Mouse (Mus musculus): ENCODE data around the gene Dot1l. TPM values are rescaled to one million over a fixed set of nuclear protein-coding genes. Genes with fewer than 3 reads are reported as not detected.

Gene Dot1l
- polyA plus RNA-seq, 1 experiment from 2014 or later, result 20.3 TPM

DNA sequence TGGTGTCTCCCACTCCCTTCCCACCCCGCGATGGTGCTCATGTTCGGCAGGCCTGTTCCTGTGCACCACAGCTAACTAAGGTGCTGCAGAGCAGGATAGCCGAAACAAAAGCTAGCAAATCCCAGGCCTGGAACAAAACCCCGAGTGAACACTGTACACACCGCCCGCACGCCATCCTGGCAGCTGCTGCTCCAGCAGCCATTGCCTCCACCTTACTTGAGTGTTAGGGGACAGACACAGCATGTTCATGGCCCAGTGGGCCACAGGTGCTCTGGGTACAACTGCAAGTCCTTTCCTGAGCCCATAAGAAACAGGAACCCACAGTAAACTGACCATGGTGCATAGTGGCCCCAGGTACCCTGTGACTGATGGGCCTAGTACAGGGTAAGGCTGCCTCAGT is 39.7 kb downstream of the Dot1l start:
- H3K4me3 ChIP-seq (replicated peaks), result no peak overlapping the region
- 92% methylated on average over 8 of the region's 8 CpGs for WGBS
- H3K36me3 ChIP-seq, result peaks cover 66% of the 10 kb centered on the region
- H3K4me2 ChIP-seq, result no peak overlapping the region
- H3K9ac ChIP-seq (replicated peaks), result no peak overlapping the region
- peaks cover 27% of the 10 kb centered on the region for H3K4me1 ChIP-seq
- ATAC-seq (ENCODE audit: low FRiP score), result no peak
- H3K9me3 ChIP-seq (replicated peaks), result no peaks in the 10 kb centered on the region
- H3K27ac ChIP-seq (replicated peaks), result no peak overlapping the region
- H3K27me3 ChIP-seq (replicated peaks), result no peaks in the 10 kb centered on the region

DNA sequence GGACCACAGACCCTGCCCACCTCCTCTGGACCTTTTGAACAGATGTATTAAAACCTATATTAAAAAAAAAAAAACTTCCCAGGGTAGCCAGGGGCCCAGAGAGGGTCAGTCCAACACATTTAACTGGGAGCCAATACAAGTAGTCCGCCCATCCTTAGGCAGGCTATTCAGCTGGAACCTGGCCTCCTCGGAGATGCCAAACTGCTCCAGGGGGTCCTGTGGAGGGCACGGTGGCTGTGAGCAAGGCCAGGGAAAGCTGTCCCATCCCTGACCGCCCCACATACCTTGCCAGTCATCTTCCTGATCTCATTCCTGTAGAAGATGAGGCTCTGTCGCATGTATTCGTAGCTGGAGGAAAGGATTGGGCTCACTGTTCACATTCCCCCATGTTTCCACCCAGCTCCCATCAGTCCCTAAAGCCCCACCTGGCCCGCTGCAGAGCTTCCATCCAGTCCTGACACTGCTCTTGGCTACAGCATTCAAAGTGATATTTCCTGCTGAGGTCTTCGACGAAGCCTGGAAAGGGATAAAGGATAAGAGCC is 41.4 kb downstream of the Dot1l start:
- peaks cover 55% of the 10 kb centered on the region for H3K36me3 ChIP-seq
- ATAC-seq (ENCODE audit: low FRiP score), result no peak
- peak overlapping the region; percentile 94 for H3K4me3 ChIP-seq (replicated peaks)

DNA sequence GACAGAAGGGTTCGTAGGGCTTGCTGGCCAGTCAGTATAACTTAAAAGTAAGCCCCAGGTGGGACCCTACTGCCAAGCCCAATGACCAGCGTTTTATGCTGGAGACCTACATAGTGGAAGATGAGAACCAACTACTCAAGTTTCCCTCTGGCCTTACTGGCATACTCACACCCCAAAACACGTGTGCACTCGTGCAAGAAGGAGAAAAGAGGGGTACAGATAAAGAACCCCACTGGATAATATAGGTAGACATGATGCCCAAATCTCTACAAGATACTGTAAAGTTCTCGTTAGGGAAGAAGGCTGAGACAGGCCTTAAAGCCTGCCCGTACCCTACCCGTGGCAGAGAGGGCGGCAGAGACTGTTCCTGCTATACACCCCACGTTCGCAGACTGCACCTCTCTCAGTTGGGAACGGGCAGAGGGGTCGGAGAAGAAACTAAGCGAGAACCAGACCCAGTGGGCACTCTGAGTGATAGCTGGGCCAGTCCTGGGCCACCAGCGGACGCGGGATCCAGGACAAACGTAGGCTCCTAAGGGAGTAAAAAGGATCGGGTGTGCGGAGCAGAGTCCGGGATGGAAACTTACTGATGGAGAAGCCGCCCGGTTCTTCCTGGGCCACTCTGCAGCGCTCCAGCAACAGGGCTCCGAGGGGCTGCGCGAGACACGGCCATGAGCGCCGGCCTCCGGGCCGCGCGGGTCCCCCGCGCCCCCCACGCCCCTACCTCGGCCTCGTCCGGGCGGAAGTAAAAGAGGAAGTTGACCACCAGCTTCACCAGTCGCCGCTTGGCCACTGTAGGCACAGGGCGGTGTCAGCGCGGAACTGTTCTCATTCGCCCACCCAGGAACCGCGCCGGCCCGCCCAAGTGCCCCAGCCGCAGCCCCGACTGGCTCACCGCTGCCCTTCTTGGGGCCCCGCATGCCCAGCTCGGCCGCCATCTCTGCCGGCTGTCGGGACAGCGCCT is 42.5 kb downstream of the Dot1l start:
- no peaks in the 10 kb centered on the region for H3K27me3 ChIP-seq (replicated peaks)
- peak overlapping the region; percentile 94 for H3K4me3 ChIP-seq (replicated peaks)
- H3K27ac ChIP-seq (replicated peaks), result peak overlapping the region; percentile 98
- H3K9ac ChIP-seq (replicated peaks), result peak overlapping the region; percentile 86
- no peaks in the 10 kb centered on the region for H3K9me3 ChIP-seq (replicated peaks)
- H3K4me2 ChIP-seq, result peak overlapping the region; percentile 94
- peak; percentile 70 for ATAC-seq (ENCODE audit: low FRiP score)
- H3K36me3 ChIP-seq, result peaks cover 55% of the 10 kb centered on the region
- H3K4me1 ChIP-seq, result peaks cover 40% of the 10 kb centered on the region
- 2% methylated on average over 59 of the region's 59 CpGs for WGBS

More for the DNA sequence above, 41.4 kb downstream of the Dot1l start:
- Histone ChIP-seq H3K27ac (replicated peaks) (no peak overlapping the region), H3K9me3 (replicated peaks) (no peaks in the 10 kb centered on the region), H3K27me3 (replicated peaks) (no peaks in the 10 kb centered on the region), H3K9ac (replicated peaks) (peak overlapping the region; percentile 86), H3K4me1 (peaks cover 40% of the 10 kb centered on the region), H3K4me2 (peak overlapping the region; percentile 94)
- 87% methylated on average over 9 of the region's 9 CpGs for WGBS

DNA sequence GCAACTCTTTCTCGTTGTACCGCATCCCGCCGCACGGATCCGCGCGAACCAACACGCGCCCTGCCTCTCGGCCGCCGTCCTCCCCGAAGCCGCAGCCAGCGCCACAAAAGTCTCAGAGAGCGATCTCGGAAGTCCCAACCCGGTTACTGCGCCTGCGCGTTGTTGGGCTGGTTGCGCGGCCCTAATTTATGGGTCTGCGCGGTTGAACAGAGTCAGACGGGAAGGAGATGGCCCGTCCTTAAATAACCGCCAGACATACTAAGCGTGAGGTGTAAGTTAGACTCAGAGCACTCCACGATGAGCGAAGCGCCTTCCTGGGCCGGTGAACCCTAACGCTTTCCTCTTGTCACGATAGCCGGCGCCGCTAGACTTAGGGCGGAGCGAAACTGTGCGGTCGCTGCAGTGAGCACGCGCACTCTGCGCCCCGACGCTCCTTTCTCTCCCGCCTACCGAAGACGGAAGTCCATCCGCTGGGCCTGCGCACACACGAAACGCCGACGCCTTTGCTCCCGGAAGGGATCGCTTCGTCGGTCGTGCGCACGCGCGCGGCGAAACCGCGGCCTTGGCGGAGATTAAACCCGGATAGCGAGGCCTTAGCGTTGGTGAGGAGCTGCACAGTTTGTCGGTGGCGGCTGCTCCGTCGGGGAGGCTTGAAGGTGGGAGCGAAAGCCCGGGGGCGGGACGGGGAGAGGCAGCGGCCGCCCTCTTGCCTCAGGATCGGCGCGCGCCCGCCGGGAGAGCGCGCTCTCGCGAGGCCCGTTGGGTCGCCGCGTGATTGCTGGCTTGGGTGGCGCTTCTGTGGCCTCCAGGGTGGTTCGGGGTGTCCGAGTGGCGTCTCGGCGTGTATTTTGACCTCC is 43.4 kb downstream of the Dot1l start, which contains the start of the genes Sf3a2 and Plekhj1:
Gene Sf3a2 (plus strand): TSS at position 49 of the 857 bp plus-strand sequence.
Gene Plekhj1 (minus strand): TSS at position 477 of the 857 bp plus-strand sequence.
- H3K9ac ChIP-seq (replicated peaks), result peak within 1 kb of the TSS; percentile 86
- H3K4me3 ChIP-seq (replicated peaks), result peak within 1 kb of the TSS; percentile 94
- H3K4me2 ChIP-seq, result peak within 1 kb of the TSS; percentile 94
- H3K27me3 ChIP-seq (replicated peaks), result no peaks in the 10 kb centered on the region
- peak within 1 kb of the TSS; percentile 98 for H3K27ac ChIP-seq (replicated peaks)
- H3K4me1 ChIP-seq, result peaks cover 40% of the 10 kb centered on the region
- ATAC-seq (ENCODE audit: low FRiP score), result peak; percentile 93
- WGBS, result under 1% methylated on average over 104 of the region's 104 CpGs
- peaks cover 57% of the 10 kb centered on the region for H3K36me3 ChIP-seq
- no peaks in the 10 kb centered on the region for H3K9me3 ChIP-seq (replicated peaks)

DNA sequence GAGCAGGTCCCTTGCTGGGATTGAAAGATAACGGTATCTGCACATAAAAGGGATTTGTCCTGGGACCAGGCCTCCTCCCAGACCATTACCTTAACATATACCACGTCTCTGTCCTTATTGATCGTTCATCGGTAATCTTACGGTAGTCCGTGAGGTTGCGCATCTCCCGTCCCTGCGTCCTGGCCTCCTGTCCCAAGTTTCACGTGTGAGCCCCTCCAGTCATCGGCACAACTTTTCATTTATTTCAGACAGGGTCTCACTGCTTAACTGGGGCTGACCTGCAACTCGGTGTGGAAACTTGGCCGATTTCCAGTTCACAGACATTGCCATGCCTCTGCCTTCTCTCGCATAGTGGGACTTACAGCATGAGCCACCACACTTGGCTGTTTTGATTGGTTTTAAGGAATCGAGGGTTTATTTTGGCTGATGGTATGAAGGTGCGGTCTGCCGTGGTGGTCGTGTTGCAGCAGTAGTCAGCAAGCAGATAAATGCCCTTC is 44.1 kb downstream of the Dot1l start:
- peak overlapping the region; percentile 94 for H3K4me2 ChIP-seq
- 2% methylated on average over 18 of the region's 18 CpGs for WGBS
- H3K9ac ChIP-seq (replicated peaks), result peak overlapping the region; percentile 86
- no peaks in the 10 kb centered on the region for H3K9me3 ChIP-seq (replicated peaks)
- H3K36me3 ChIP-seq, result peaks cover 57% of the 10 kb centered on the region
- peak overlapping the region; percentile 98 for H3K27ac ChIP-seq (replicated peaks)
- peak overlapping the region; percentile 94 for H3K4me3 ChIP-seq (replicated peaks)
- H3K4me1 ChIP-seq, result peaks cover 40% of the 10 kb centered on the region
- no peaks in the 10 kb centered on the region for H3K27me3 ChIP-seq (replicated peaks)
- ATAC-seq (ENCODE audit: low FRiP score), result no peak

DNA sequence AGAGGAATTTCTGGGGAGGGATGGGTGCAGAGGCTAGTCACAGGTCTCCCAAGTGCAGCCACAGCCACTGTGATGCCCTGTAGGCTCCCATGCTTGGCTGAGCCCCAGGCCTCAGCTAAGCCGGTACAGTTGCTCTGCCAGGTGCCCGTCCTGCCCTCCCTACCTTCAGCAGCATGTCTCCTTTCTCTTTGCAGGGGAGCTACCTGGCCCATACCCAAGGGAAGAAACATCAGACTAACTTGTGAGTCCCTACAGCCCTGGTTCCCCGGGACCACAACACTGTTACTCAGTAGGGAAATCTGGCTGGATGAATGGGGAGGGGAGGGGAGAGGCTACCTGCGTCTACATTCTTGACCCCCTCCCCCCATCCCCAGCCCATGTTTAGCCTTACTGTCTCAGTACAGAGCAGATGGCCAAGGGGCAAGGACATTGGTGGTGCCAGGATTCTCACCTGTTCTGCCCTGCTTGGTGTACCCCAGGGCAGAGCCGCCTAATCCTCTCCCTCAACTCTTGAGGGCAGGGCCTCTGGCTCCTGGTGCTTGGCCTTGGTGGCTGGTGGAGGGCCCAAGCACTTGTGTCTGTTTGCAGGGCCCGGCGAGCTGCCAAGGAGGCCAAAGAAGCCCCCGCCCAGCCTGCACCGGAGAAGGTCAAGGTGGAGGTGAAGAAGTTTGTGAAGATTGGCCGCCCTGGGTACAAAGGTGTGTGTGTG is 47.4 kb downstream of the Dot1l start:
- no peak overlapping the region for H3K4me3 ChIP-seq (replicated peaks)
- no peak for ATAC-seq (ENCODE audit: low FRiP score)
- no peaks in the 10 kb centered on the region for H3K27me3 ChIP-seq (replicated peaks)
- H3K36me3 ChIP-seq, result peaks cover 44% of the 10 kb centered on the region
- no peak overlapping the region for H3K27ac ChIP-seq (replicated peaks)
- H3K9ac ChIP-seq (replicated peaks), result no peak overlapping the region
- peaks cover 38% of the 10 kb centered on the region for H3K4me1 ChIP-seq
- H3K9me3 ChIP-seq (replicated peaks), result no peaks in the 10 kb centered on the region
- 91% methylated on average over 10 of the region's 10 CpGs for WGBS
- no peak overlapping the region for H3K4me2 ChIP-seq

DNA sequence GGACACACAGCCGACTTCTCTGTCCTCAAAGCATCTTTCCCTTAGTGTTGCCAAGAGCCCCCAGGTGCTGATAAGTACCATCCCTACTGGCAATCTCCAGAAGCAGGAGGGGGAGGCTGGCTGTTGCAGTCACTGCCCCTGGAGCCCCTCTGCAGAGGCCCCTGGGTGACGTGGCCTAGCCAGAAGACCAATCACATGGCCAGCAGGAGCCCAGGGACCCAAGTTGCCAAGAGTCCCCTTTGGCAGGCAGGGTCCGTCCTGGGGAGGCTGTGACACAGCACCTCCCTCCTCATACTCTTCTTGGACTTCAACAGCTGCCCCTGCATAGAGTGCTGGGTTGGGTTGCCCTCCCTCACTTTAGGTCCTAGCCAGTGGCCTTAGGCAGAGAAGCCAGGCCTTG is 48.0 kb downstream of the Dot1l start:
- no peak for ATAC-seq (ENCODE audit: low FRiP score)
- H3K36me3 ChIP-seq, result peaks cover 44% of the 10 kb centered on the region
- 91% methylated on average over 3 of the region's 3 CpGs for WGBS

DNA sequence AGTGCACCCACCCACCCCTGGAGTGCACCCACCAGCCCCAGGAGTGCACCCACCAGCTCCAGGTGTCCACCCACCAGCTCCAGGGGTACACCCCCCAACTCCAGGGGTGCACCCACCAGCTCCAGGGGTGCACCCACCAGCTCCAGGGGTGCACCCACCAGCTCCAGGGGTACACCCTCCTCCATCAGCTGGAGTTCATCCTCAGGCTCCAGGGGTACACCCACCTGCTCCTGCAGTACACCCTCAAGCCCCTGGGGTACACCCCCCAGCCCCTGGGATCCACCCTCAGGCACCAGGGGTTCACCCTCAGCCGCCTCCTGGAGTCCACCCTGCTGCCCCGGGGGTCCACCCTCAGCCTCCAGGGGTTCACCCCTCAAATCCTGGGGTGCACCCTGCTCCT is 49.3 kb downstream of the Dot1l start:
- no peak overlapping the region for H3K27ac ChIP-seq (replicated peaks)
- H3K4me2 ChIP-seq, result no peak overlapping the region
- no peak overlapping the region for H3K9ac ChIP-seq (replicated peaks)
- peaks cover 44% of the 10 kb centered on the region for H3K36me3 ChIP-seq
- no peak overlapping the region for H3K4me3 ChIP-seq (replicated peaks)
- no peak for ATAC-seq (ENCODE audit: low FRiP score)
- peaks cover 7% of the 10 kb centered on the region for H3K27me3 ChIP-seq (replicated peaks)
- no peaks in the 10 kb centered on the region for H3K9me3 ChIP-seq (replicated peaks)
- peaks cover 53% of the 10 kb centered on the region for H3K4me1 ChIP-seq
- 92% methylated on average over 2 of the region's 2 CpGs for WGBS

More for the DNA sequence above, 48.0 kb downstream of the Dot1l start:
- Histone ChIP-seq H3K27me3 (replicated peaks) (no peaks in the 10 kb centered on the region), H3K4me2 (no peak overlapping the region), H3K9ac (replicated peaks) (no peak overlapping the region), H3K27ac (replicated peaks) (no peak overlapping the region), H3K4me1 (peaks cover 43% of the 10 kb centered on the region), H3K9me3 (replicated peaks) (no peaks in the 10 kb centered on the region), H3K4me3 (replicated peaks) (no peak overlapping the region)

DNA sequence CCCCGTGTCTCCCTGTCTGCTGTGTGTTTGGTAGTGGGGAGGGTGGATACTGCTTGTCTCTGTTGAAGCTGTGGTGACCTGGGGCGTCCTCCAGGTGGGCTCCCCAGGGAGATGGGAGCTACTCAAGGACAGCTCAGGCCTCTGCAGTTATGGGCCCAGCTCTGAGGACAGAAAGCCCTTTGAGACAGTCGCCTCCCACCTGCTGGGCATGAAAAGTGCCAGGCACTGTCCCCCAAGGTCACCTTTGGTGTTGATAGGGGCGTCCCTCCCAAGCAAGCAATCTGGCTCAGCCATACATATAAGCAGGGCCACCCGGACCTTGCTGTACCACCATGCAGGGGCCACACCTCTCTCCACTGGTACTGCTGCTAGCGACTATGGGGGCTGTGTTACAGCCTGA is 49.9 kb downstream of the Dot1l start, which contains the start of gene Amh:
Gene Amh (plus strand): TSS at position 328 of the 400 bp plus-strand sequence.
- Histone ChIP-seq H3K27ac (replicated peaks) (no peak within 1 kb of the TSS), H3K27me3 (replicated peaks) (peaks cover 12% of the 10 kb centered on the region), H3K4me2 (peak within 1 kb of the TSS; percentile 98; the same call in 1 of the 2 replicates), H3K4me1 (peaks cover 48% of the 10 kb centered on the region), H3K9me3 (replicated peaks) (no peaks in the 10 kb centered on the region), H3K36me3 (peaks cover 44% of the 10 kb centered on the region), H3K9ac (replicated peaks) (peak within 1 kb of the TSS; percentile 14; the same call in 1 of the 2 replicates), H3K4me3 (replicated peaks) (no peak within 1 kb of the TSS)
- ATAC-seq (ENCODE audit: low FRiP score), result no peak
- WGBS, result 71% methylated on average over 6 of the region's 6 CpGs

DNA sequence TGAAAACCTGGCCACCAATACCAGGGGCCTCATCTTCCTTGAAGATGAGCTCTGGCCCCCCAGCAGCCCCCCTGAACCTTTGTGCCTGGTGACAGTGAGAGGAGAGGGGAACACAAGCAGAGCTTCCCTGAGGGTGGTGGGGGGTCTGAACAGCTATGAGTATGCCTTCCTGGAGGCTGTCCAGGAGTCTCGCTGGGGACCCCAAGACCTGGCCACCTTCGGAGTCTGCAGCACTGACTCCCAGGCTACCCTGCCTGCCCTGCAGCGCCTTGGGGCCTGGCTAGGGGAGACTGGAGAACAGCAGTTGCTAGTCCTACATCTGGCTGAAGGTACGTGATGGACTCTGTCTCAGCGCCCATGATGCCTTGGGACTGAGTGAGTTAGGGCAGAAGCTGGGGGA is 50.3 kb downstream of the Dot1l start:
- H3K27ac ChIP-seq (replicated peaks), result no peak overlapping the region
- peaks cover 44% of the 10 kb centered on the region for H3K4me1 ChIP-seq
- peaks cover 44% of the 10 kb centered on the region for H3K36me3 ChIP-seq
- 82% methylated on average over 5 of the region's 5 CpGs for WGBS
- H3K9me3 ChIP-seq (replicated peaks), result no peaks in the 10 kb centered on the region
- no peak overlapping the region for H3K4me2 ChIP-seq
- H3K4me3 ChIP-seq (replicated peaks), result no peak overlapping the region
- no peak for ATAC-seq (ENCODE audit: low FRiP score)
- H3K27me3 ChIP-seq (replicated peaks), result peaks cover 15% of the 10 kb centered on the region
- no peak overlapping the region for H3K9ac ChIP-seq (replicated peaks)

Data from neural tube, embryonic 15.5 days (tissue).